Mouse (Mus musculus): ENCODE results near the gene Slc35f1. TPM values are rescaled to one million over a fixed set of nuclear protein-coding genes. Genes with fewer than 3 reads are reported as not detected.
"Not testable (repeated sequence)": the region's sequence is repeated elsewhere in the genome, so short reads cannot be mapped to it uniquely, and the experiment has no call there.

Slc35f1 gene
- total RNA-seq, 4 experiments from 2014 or later, result 0.17 to 0.32 (median 0.22) TPM

GRCm38 (mm10) chr10:52779926-52780485 is 89.7 kb downstream of the Slc35f1 start:
- DNase-seq (ENCODE audit: low spot score in 2 of 2), result no peak

GRCm38 (mm10) chr10:52787075-52787474 is 96.7 kb downstream of the Slc35f1 start:
- DNase-seq (ENCODE audit: low spot score in 2 of 2), result no peak

GRCm38 (mm10) chr10:52791560-52791959 is 101.2 kb downstream of the Slc35f1 start:
- DNase-seq (ENCODE audit: low spot score in 2 of 2), result no peak

- DNase-seq (ENCODE audit: low spot score in 2 of 2), result no peak
Observed at GRCm38 (mm10) chr10:52797454-52797853, 107.1 kb downstream of the Slc35f1 start.

DNA sequence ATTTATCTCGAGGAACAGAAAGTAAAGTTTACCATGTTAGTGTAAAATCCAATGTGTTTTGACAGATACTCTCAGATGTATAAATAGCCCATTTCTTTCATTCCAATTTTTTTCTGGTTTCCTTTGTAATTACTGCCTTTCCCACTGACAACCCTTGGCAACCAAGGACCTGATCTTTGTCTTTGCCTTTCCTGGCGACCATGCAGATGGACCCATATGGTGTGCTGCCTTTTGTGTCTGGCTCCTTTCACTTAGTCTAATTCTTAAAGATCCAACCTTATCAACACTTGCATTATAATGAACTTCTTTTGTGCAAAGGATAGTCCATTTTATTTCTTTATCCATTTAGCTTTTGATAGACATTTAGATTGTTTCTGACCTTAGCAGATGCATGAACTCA is 117.5 kb downstream of the Slc35f1 start:
- no peak for DNase-seq (ENCODE audit: low spot score in 2 of 2)

GRCm38 (mm10) chr10:52812861-52813260 is 122.5 kb downstream of the Slc35f1 start:
- DNase-seq (ENCODE audit: low spot score in 2 of 2), result no peak

- no peak for DNase-seq (ENCODE audit: low spot score in 2 of 2)
Observed at GRCm38 (mm10) chr10:52814358-52814757, 124.0 kb downstream of the Slc35f1 start.

GRCm38 (mm10) chr10:52819661-52820060 is 129.3 kb downstream of the Slc35f1 start:
- no peak for DNase-seq (ENCODE audit: low spot score in 2 of 2)

GRCm38 (mm10) chr10:52822909-52823308 is 132.6 kb downstream of the Slc35f1 start:
- no peak for DNase-seq (ENCODE audit: low spot score in 2 of 2)

DNA sequence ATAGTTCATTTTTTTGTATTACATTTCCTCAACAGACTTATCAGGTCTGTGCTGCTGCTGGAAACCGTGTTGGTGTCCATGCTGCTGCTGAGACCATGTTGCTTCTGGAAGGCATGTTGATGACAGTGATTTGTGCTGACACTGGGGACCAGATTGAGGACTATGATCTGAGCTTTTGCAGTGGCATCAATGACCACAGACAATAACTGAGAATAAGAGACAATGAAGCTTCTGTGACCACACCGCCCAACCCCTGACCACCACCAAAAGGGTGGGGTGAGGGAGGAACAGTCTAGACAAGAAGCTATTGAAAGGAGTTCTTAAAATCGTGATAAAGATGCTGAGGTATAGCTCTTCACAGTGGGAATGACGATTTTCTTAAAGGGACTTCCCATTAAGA is 135.4 kb downstream of the Slc35f1 start:
- no peak for DNase-seq (ENCODE audit: low spot score in 2 of 2)

GRCm38 (mm10) chr10:52840819-52841218 is 150.5 kb downstream of the Slc35f1 start:
- no peak for DNase-seq (ENCODE audit: low spot score in 2 of 2)

DNA sequence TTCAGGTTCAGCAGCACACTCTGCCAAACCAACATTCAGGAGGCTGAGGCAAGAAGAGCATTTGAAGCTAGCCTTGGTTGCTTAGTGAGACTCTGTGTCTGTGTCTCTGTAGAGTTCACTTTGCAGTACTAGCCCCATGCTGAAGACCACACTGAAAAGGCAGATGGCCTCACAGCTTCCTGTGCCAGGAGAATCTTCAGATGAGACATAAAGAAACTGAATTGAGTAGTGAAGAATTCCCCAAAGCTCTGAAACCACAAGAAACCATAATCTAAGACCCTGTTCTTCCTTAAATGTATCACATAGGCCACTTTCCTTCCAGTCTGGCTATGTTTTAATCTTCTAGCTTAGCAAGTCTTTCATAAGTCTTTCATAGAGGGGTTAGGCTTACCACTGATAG is 161.7 kb downstream of the Slc35f1 start:
- no peak for DNase-seq (ENCODE audit: low spot score in 2 of 2)

GRCm38 (mm10) chr10:52860851-52861250 is 170.5 kb downstream of the Slc35f1 start:
- no peak for DNase-seq (ENCODE audit: low spot score in 2 of 2)

DNA sequence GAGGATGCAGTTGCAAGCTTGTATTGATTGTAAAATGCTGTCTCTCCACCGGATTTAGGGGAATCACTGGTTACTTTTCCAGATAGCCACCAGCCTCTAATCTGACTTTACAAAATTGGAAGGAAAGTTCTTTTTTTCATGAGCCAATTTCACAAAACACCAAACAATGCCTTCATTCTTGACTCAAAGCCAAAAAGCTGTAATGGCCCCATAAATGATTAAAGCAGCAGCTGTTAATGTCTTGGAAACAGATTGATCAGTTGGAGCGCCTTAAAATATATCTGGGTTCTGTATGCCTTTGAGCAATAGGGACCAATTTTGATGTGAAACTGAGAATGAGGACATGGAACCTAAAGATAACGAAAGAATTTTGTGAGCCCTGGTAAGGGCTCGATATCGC is 174.6 kb downstream of the Slc35f1 start:
- DNase-seq (ENCODE audit: low spot score in 2 of 2), result no peak

GRCm38 (mm10) chr10:52871110-52871509 is 180.8 kb downstream of the Slc35f1 start:
- no peak for DNase-seq (ENCODE audit: low spot score in 2 of 2)

- DNase-seq (ENCODE audit: low spot score in 2 of 2), result no peak
Observed at GRCm38 (mm10) chr10:52874133-52874532, 183.8 kb downstream of the Slc35f1 start.

DNA sequence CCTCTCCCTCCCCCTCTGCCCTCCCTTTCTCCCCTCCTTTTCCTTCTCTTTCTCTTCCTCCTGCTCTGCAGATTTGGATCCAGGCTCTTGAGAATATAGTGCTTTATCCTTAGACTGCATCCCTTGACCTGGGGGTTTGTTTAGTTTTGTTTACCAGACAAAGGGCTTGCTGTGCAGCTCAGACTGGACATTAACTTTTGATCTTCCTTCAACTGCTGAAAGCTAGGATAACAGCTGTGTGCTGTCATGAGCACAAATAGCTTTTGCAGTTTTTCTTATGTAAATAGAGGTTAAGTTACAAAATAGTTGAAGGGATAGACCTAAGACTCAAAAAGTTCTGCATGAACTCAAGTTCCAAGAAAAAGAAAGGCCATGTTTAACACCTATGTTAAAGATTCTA is 184.4 kb downstream of the Slc35f1 start:
- DNase-seq (ENCODE audit: low spot score in 2 of 2), result no peak

DNA sequence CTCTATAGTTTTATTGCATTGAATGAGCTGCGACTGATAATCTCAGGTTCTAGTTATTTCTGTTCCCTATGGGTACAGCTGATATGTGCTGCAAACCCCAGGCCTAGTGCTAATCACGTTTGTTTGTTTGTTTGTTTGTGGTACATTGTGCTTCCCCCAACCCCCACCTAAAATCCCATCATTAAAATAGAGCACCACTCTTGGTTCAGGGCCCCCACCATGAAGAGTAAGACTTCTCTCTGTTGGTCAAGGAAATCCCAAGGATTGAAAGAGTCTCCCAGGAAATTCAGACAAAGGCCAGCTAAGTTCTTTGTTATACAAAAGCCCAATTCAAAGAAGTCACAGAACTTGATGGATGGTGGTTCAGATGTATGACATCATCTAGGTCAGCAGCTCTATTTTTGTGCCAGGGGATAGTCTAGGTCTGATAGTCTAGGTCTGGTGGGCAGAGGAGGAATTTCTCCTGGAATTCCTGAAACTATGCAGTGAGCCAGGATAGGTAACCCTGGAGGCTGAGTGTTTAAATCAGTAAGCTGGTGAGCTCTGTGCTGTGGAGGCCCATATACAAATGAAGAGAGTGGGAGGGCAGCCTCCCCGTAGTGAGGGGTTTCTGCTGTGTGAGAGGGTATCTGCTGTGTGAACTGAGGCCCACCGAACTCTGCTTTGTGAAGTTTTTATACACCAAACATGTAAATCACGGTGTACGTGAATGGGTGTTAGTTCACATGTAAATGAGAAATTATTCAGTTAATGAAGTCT is 187.1 kb downstream of the Slc35f1 start:
- DNase-seq (ENCODE audit: low spot score in 2 of 2), result no peak

DNA sequence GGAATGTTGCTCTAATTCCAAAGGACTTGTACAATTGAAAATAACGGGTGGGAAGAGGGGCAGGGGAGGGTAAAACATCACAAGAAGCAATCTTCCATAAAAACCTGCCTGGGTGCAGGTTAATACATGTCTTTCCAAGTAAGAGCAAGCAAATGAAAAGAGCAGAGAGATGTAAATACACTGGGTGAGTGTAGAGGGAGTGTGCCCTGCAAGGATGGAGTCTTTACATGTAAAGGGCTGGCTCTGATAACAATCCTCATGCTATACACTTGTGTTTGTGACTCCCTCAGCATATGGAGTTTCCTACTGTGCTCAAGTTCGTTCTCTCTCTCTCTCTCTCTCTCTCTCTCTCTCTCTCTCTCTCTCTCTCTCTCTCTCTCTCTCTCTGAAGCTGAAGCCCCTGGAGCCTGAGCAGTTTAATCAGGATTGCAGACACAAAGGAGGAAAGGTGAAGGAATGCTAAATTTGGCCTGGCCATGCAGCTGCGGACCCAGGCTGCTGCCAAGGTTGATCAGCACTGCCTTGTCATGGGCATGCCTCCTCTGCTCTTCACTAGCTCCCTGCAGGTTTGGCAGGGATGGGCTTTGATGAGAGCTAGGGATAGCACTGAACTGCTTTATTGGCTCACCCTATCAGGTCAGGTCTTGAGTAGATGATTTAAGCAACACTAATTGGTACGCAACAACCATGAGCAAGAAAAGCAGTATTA is 187.9 kb downstream of the Slc35f1 start:
- no peak for DNase-seq (ENCODE audit: low spot score in 2 of 2)

- DNase-seq (ENCODE audit: low spot score in 2 of 2), result not testable (repeated sequence)
Observed at GRCm38 (mm10) chr10:52896724-52897123, 206.4 kb downstream of the Slc35f1 start.

DNA sequence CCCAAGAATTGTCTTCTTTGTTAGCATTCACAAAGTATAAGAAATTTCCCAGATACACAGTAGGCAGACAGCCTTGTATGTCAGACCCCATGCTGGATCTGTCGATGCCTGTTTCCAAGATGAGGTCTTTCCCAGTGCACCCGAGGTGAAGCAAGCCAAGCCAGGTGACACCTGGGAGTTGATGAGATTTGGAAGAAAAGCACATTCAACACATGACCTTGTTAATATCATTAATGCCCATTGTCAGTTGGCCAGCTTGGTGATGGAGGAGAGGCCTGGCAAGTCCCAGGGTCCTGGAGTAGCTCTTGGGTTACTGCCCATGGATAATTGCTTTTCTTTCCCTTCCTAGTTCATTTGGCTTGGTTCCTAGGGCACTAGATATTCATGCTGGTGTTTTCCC is 214.6 kb downstream of the Slc35f1 start:
- DNase-seq (ENCODE audit: low spot score in 2 of 2), result no peak

GRCm38 (mm10) chr10:52911762-52912161 is 221.4 kb downstream of the Slc35f1 start:
- no peak for DNase-seq (ENCODE audit: low spot score in 2 of 2)

DNA sequence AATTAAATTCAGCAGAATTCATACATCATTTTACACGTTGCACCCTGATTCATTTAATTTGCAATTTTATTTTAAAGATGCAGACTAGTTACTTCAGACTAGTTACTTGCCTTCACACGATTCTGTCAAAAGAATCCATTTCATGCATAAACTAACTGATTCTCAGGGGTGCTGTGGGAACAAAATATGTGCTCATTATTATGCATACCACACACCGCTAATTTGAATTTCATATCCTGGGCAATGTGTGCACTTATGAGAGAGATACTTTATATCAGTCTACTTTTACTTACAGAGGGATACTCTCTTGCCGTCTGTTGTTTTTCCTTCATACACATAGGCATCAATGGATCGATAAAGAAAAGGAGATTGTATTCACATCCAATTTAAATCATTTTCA is 228.4 kb downstream of the Slc35f1 start:
- DNase-seq (ENCODE audit: low spot score in 2 of 2), result no peak

Measured in gastrocnemius, adult 8-10 months (tissue).